Mouse (Mus musculus): ENCODE measurements at regions not wholly inside any gene's neighbourhood (a gene's known extent, or its start where the extent isn't known, plus 50 kb on each side); places are given as distances from the start of the nearest gene placed in this dataset.

DNA sequence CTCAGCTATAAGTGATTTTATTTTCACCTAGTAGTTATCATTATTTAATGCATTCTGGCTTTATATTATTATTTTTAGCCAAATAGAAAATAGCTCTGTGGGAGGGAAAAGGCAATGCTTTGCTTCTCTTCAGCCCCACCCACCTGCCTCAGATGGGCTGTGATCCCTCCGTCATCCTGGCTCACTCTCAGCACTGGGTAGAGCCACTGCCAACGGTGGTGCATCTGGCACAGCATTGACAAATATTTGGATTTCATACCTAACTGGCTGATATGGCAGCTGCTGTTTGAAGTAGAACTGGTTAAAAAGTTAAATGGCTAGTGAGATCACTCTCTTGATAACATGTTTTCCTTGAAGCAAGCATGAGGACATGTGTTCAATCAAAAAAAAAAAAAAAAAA is 53.6 kb upstream of the Dars start:
- Histone ChIP-seq H3K27ac (ENCODE audit: insufficient read depth, low read length) (no peak overlapping the region), H3K4me1 (ENCODE audit: control insufficient read depth, insufficient read depth, low read length) (peaks cover 6% of the 10 kb centered on the region; the same call in 1 of the 2 replicates), H3K4me3 (ENCODE audit: insufficient read depth, low read length) (no peak overlapping the region)
- TF ChIP-seq POLR2A (IDR thresholded peaks at IDR 0.05; ENCODE audit: low read depth, low read length) (no peak), CTCF (IDR thresholded peaks at IDR 0.05; ENCODE audit: borderline replicate concordance, insufficient read depth, low read length) (no peak)

DNA sequence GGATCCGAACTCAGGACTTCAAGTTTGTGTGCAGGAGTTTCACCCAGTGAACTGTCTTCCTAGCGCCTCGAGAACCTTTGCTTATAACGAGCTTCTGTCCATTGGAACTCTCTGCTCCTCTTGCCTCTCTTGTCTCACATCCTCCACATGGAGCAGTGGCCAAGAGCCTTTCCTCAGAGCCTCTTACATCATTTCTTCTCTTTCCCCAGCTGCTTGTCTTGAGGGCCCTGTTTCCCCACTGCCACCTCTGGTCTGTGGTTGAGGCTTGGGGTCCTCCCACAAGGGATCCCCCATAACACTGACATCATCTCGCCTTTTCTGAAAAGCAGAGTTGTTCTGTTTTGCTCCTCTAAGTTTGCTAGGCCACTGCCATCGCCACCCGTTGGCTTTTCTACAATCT is 51.9 kb upstream of the Dars start:
- Histone ChIP-seq H3K4me3 (ENCODE audit: insufficient read depth, low read length) (no peak overlapping the region), H3K4me1 (ENCODE audit: control insufficient read depth, insufficient read depth, low read length) (peaks cover 6% of the 10 kb centered on the region; the same call in 1 of the 2 replicates), H3K27ac (ENCODE audit: insufficient read depth, low read length) (no peak overlapping the region)
- TF ChIP-seq POLR2A (IDR thresholded peaks at IDR 0.05; ENCODE audit: low read depth, low read length) (no peak), CTCF (IDR thresholded peaks at IDR 0.05; ENCODE audit: borderline replicate concordance, insufficient read depth, low read length) (no peak)
